Mouse (Mus musculus) midbrain, embryonic 13.5 days (tissue): ENCODE measurements at regions not wholly inside any gene's neighbourhood (a gene's known extent, or its start where the extent isn't known, plus 50 kb on each side); places are given as distances from the start of the nearest gene placed in this dataset.

Experiments
- ATAC-seq: fragments of 200-750 bp; cut with Nextera tagmentation; 2 replicates; pipeline ENCODE4 v1.8.0; 2017; ENCODE audit warnings: mild to moderate bottlenecking, moderate TSS enrichment, moderate library complexity
- H3K27ac ChIP-seq: fragments of 300-500 bp; sonication (generic); 2 replicates; pipeline ENCODE4 v1.5.1; 2015; ENCODE audit warnings: inconsistent platforms, mild to moderate bottlenecking, moderate library complexity
- H3K27me3 ChIP-seq: fragments of 300-500 bp; sonication (generic); 2 replicates; pipeline ENCODE4 v1.6.1; 2015; ENCODE audit warnings: mild to moderate bottlenecking, inconsistent platforms
- H3K36me3 ChIP-seq: fragments of 300-500 bp; sonication (generic); 2 replicates; pipeline ENCODE4 v1.6.1; 2015; ENCODE audit warnings: mild to moderate bottlenecking, inconsistent platforms
- H3K4me1 ChIP-seq: fragments of 300-500 bp; sonication (generic); replicated peaks from 2 replicates; pipeline ENCODE4 v1.6.1; 2015; ENCODE audit warnings: inconsistent platforms
- H3K4me2 ChIP-seq: fragments of 300-500 bp; sonication (generic); replicated peaks from 2 replicates; pipeline ENCODE4 v1.6.1; 2015; ENCODE audit warnings: moderate library complexity, mild to moderate bottlenecking, inconsistent platforms
- H3K4me3 ChIP-seq: fragments of 300-500 bp; sonication (generic); replicated peaks from 2 replicates; pipeline ENCODE4 v1.5.1; 2015; ENCODE audit warnings: mild to moderate bottlenecking, inconsistent platforms
- H3K9ac ChIP-seq: fragments of 300-500 bp; sonication (generic); replicated peaks from 2 replicates; pipeline ENCODE4 v1.6.1; 2015; ENCODE audit warnings: mild to moderate bottlenecking, inconsistent platforms
- H3K9me3 ChIP-seq: fragments of 300-500 bp; sonication (generic); 2 replicates; pipeline ENCODE4 v1.6.1; 2016; ENCODE audit warnings: mild to moderate bottlenecking, inconsistent platforms
- WGBS: fragments of 180-500 bp; shearing (Covaris S2); methylation state at CpG from one replicate; pipeline ENCODE4 v1.1.7; 2015; 5-methylcytosine and 5-hydroxymethylcytosine counted together

GRCm38 (mm10) chr11:9932360-9933265 lies 740.9 kb downstream of the Abca13 start:
- Histone ChIP-seq H3K9me3 (no peaks in the 10 kb centered on the region), H3K36me3 (no peaks in the 10 kb centered on the region), H3K9ac (no peak overlapping the region), H3K4me2 (no peak overlapping the region), H3K4me1 (no peaks in the 10 kb centered on the region), H3K27me3 (no peaks in the 10 kb centered on the region), H3K4me3 (no peak overlapping the region), H3K27ac (no peak overlapping the region)
- ATAC-seq, result no peak
- 74% methylated on average over 5 of the region's 5 CpGs for WGBS

GRCm38 (mm10) chr11:9962696-9963202 lies 771.0 kb downstream of the Abca13 start:
- Histone ChIP-seq H3K9ac (no peak overlapping the region), H3K27ac (no peak overlapping the region), H3K36me3 (no peaks in the 10 kb centered on the region), H3K27me3 (peaks cover 9% of the 10 kb centered on the region), H3K4me2 (no peak overlapping the region), H3K4me3 (no peak overlapping the region), H3K9me3 (no peaks in the 10 kb centered on the region), H3K4me1 (0 out of 2 replicates have a peak, but pooled peaks cover 3% of the 10 kb centered on the region)
- ATAC-seq, result no peak

GRCm38 (mm10) chr11:9982974-9983373 lies 791.2 kb downstream of the Abca13 start:
- no peaks in the 10 kb centered on the region for H3K9me3 ChIP-seq
- H3K9ac ChIP-seq, result no peak overlapping the region
- H3K27ac ChIP-seq, result no peak overlapping the region
- H3K4me2 ChIP-seq, result no peak overlapping the region
- ATAC-seq, result no peak
- no peaks in the 10 kb centered on the region for H3K27me3 ChIP-seq
- no peaks in the 10 kb centered on the region for H3K36me3 ChIP-seq
- no peak overlapping the region for H3K4me3 ChIP-seq
- H3K4me1 ChIP-seq, result no peaks in the 10 kb centered on the region

DNA sequence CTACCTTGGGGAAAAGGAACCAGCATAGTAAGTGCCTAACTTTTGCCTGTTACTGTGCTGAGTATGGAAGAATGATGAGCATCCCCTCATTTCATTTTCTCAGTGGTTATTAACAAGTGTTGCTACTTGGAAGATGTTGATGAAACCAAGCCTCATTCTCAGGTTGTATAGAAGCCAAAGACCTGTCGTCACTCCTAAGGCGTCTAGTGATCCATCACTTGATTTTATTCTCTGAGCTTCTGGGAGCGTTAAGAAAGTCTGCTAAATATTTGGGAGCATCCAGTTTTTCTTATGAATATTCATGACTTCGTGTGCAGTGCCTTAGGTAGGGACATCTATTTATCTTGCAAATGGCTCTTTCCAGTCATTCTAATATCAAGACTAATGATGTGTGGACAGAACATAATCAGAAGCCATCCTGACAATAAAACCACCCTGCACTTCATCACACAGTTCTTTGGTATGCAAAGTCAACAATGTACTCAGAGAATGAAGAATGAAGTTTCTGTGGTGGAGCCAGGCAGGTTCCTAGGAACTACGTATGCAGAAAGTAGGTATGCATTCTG lies 802.9 kb downstream of the Abca13 start:
- H3K4me1 ChIP-seq, result peaks cover 5% of the 10 kb centered on the region
- ATAC-seq, result no peak
- H3K4me2 ChIP-seq, result no peak overlapping the region
- H3K27me3 ChIP-seq, result no peaks in the 10 kb centered on the region
- no peaks in the 10 kb centered on the region for H3K36me3 ChIP-seq
- no peaks in the 10 kb centered on the region for H3K9me3 ChIP-seq
- no peak overlapping the region for H3K9ac ChIP-seq
- no peak overlapping the region for H3K4me3 ChIP-seq
- 60% methylated on average over 5 of the region's 5 CpGs for WGBS
- no peak overlapping the region for H3K27ac ChIP-seq

DNA sequence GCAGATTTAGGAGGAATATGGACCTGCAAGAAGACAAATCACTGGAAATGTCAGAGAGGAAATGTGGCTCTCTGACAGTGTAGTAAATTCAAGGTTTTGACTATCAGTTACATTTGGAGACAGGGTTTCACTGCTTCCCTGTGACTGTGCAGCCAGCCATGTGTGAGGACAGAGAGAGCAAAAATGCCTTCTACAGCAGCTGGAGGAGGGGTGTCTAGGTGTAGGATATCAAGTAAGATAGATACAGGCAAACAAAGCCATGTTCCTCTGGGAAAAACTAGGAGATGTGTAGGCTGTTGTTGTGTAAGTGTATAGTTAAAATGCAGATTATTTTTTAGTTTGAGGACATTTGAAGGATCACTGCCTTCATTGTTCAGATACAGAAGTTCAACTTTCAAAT lies 803.6 kb downstream of the Abca13 start:
- no peak overlapping the region for H3K9ac ChIP-seq
- no peak overlapping the region for H3K4me3 ChIP-seq
- H3K36me3 ChIP-seq, result no peaks in the 10 kb centered on the region
- ATAC-seq, result no peak
- no peaks in the 10 kb centered on the region for H3K9me3 ChIP-seq
- H3K27ac ChIP-seq, result no peak overlapping the region
- no peak overlapping the region for H3K4me2 ChIP-seq
- H3K27me3 ChIP-seq, result no peaks in the 10 kb centered on the region
- H3K4me1 ChIP-seq, result peaks cover 5% of the 10 kb centered on the region

DNA sequence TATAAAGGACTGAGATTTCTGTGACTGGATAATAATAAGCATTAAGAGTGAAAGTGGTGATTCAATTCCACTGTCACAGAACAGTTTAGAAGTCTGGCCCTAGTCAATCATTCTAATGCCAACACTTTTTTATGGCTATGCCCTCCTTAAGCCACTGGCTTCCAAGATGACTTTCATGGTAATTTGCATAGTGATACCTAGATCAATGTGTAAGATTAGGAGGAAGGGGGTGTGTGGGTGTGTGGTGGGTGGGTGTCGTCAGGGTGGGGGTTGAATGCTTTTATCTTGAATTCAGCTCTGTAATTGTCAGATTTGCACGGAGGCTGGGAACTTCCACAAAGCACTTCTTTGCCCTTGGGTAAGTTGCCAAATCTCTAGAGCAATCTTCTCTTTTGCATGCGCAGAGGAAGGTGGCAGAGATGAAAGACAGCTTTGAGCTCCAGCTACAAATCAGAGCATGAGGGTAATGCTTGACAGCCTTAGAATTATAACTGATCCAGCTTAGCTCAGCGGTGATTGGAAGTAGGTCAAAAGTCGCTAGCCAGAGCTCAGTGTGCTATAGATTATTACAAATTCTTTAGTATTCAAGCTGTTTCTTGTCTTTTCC lies 805.9 kb downstream of the Abca13 start:
- Histone ChIP-seq H3K27me3 (no peaks in the 10 kb centered on the region), H3K4me2 (no peak overlapping the region), H3K36me3 (no peaks in the 10 kb centered on the region), H3K4me1 (peaks cover 5% of the 10 kb centered on the region), H3K27ac (no peak overlapping the region), H3K4me3 (no peak overlapping the region), H3K9ac (no peak overlapping the region), H3K9me3 (no peaks in the 10 kb centered on the region)
- peak; percentile 69 for ATAC-seq
- WGBS, result 28% methylated on average over 5 of the region's 5 CpGs

- H3K27me3 ChIP-seq, result no peaks in the 10 kb centered on the region
- 67% methylated on average over 2 of the region's 2 CpGs for WGBS
- no peak for ATAC-seq
- H3K4me3 ChIP-seq, result no peak overlapping the region
- no peaks in the 10 kb centered on the region for H3K9me3 ChIP-seq
- H3K36me3 ChIP-seq, result no peaks in the 10 kb centered on the region
- H3K27ac ChIP-seq, result no peak overlapping the region
- no peak overlapping the region for H3K4me2 ChIP-seq
- H3K9ac ChIP-seq, result no peak overlapping the region
- H3K4me1 ChIP-seq, result peaks cover 5% of the 10 kb centered on the region
Observed at GRCm38 (mm10) chr11:10002170-10002569, 810.4 kb downstream of the Abca13 start.

DNA sequence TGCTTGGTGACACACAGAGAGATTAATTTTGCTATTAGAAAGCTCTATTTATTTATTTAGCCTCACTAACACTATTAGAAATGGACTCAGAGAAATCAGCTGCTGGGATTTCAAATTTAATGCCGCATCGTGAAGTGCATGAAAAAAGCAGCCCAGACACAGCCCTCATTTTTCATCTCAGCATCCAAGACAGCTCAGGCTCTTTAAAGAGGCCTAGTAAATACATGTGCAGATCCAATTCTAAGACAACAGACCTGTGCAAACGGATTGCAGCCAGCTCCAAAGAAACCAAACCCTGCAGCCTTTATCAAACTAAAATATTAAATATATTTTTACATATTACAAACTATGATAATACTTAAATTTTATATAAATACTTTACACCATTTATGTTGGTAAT lies 815.1 kb downstream of the Abca13 start:
- no peak for ATAC-seq
- no peaks in the 10 kb centered on the region for H3K27me3 ChIP-seq
- 74% methylated on average over 3 of the region's 3 CpGs for WGBS

DNA sequence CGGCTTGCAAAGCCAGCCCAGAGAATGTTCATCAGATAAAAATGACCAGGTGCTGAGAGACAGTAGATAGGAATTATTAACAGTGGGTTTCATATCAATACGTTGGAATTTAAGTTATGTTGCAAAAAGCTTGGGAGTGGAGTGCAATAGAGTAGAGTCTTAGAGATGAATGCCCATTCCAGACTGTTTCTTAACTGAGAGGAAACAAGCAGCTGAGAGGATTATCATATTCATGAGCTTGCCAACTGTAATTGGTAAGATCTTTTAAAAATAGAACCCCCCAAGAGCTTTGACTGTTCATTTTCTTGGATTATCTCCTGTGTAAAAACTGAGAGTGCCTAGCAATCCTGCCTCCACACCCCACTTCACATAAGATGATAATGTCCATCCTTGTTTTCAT lies 854.9 kb downstream of the Abca13 start:
- no peak overlapping the region for H3K4me2 ChIP-seq
- H3K4me3 ChIP-seq, result no peak overlapping the region
- H3K4me1 ChIP-seq, result peaks cover 14% of the 10 kb centered on the region
- H3K9me3 ChIP-seq, result no peaks in the 10 kb centered on the region
- 0 out of 2 replicates have a peak, but pooled peaks have one; percentile 55 for ATAC-seq
- no peaks in the 10 kb centered on the region for H3K36me3 ChIP-seq
- 32% methylated on average over 2 of the region's 2 CpGs for WGBS
- H3K9ac ChIP-seq, result no peak overlapping the region
- no peak overlapping the region for H3K27ac ChIP-seq
- H3K27me3 ChIP-seq, result no peaks in the 10 kb centered on the region

More for the DNA sequence above, 815.1 kb downstream of the Abca13 start:
- H3K4me3 ChIP-seq, result no peak overlapping the region
- no peaks in the 10 kb centered on the region for H3K9me3 ChIP-seq
- H3K27ac ChIP-seq, result no peak overlapping the region
- no peak overlapping the region for H3K9ac ChIP-seq
- no peak overlapping the region for H3K4me2 ChIP-seq
- H3K36me3 ChIP-seq, result no peaks in the 10 kb centered on the region
- no peaks in the 10 kb centered on the region for H3K4me1 ChIP-seq

DNA sequence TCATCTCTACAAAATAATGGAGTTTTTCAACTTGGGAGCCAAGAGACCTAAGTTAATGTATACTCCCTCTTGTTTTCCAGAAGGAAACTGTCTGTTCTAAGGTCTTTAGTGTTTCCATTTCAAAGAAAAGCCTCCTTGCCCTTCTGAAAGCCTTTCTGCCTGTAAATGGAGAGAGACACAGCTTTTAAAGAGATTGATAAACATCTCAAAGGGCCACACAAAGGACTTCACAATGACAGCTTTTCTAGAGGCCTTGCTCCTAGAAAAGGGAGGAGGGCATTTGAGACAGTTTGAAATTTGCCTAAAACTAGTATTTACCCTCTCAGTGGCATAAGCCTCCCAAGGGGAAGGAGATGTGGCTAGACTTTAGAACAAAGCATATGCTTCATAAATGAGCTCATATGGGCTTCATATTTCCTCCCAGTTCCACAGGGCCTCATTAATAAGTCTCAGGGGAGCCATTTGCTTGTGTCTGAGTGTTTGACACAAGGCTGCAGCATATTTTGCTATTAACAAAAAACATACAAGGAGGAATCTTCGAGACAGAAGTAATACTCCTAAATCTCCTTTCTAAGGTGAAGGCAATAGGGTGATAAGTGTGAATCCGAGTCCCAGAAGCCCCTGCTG lies 860.0 kb downstream of the Abca13 start:
- Histone ChIP-seq H3K27ac (no peak overlapping the region), H3K9me3 (no peaks in the 10 kb centered on the region), H3K4me1 (peaks cover 9% of the 10 kb centered on the region), H3K4me3 (no peak overlapping the region), H3K27me3 (no peaks in the 10 kb centered on the region), H3K4me2 (no peak overlapping the region), H3K9ac (no peak overlapping the region), H3K36me3 (no peaks in the 10 kb centered on the region)
- ATAC-seq, result 0 out of 2 replicates have a peak, but pooled peaks have one; percentile 20
- 49% methylated on average over 2 of the region's 2 CpGs for WGBS

DNA sequence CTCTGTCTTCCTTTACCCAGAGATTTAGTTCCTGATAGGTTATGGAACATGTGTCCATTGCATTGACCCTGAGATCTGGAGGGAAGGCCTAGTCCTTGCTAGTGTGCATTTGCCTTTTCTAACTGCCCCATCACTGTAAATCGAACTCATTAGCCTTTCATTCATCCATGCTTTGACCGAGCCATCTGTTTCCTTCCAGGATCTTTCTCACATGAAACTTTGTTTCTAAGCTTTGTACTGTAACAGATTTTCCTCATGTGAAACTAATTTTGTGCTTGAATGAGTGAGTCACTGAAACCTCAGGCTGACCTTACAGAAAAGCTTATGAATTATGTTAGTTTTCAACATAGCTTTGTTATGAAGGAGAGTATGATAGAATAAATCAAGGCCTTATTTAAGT lies 880.1 kb downstream of the Abca13 start:
- Histone ChIP-seq H3K27me3 (no peaks in the 10 kb centered on the region), H3K4me1 (no peaks in the 10 kb centered on the region), H3K27ac (no peak overlapping the region), H3K9me3 (no peaks in the 10 kb centered on the region), H3K4me2 (no peak overlapping the region), H3K36me3 (no peaks in the 10 kb centered on the region), H3K9ac (no peak overlapping the region), H3K4me3 (no peak overlapping the region)
- WGBS, result 88% methylated on average over 2 of the region's 2 CpGs
- no peak for ATAC-seq

DNA sequence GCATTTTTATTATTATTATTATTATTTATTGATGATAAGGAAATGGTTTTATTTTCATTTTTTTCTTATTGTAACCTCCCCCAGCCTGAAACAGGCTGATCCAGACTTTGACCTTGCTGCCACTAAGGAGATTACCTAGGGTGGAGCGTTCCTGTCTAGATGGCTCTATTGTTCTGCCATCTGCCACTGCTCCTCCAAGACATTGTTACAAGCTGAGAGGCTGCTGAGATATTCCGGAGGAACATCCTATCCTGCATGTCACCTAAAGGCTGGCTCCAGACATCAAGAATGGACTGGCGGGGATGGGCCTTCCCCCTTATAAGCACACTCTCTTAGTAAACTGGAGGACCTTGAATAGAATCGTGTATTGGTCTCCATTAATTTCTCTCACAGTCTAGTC lies 896.2 kb downstream of the Abca13 start:
- no peaks in the 10 kb centered on the region for H3K27me3 ChIP-seq
- H3K9me3 ChIP-seq, result no peaks in the 10 kb centered on the region
- no peaks in the 10 kb centered on the region for H3K36me3 ChIP-seq
- H3K4me3 ChIP-seq, result no peak overlapping the region
- H3K9ac ChIP-seq, result no peak overlapping the region
- no peak overlapping the region for H3K4me2 ChIP-seq
- WGBS, result 56% methylated on average over 4 of the region's 4 CpGs
- ATAC-seq, result no peak
- H3K27ac ChIP-seq, result no peak overlapping the region
- H3K4me1 ChIP-seq, result no peaks in the 10 kb centered on the region
